Mouse (Mus musculus) stomach, postnatal 0 days (tissue): Measurements from ENCODE around the gene Yju2.

Experiments
- CTCF ChIP-seq: IDR thresholded peaks from 2 replicates; pipeline ENCODE4 v1.5.1; 2016; ENCODE audit warnings: antibody characterized with exemption, low read depth, mild to moderate bottlenecking, moderate library complexity
- EP300 ChIP-seq: optimal IDR thresholded peaks from 2 replicates; pipeline ENCODE3; 2016; ENCODE audit warnings: antibody characterized with exemption

DNA sequence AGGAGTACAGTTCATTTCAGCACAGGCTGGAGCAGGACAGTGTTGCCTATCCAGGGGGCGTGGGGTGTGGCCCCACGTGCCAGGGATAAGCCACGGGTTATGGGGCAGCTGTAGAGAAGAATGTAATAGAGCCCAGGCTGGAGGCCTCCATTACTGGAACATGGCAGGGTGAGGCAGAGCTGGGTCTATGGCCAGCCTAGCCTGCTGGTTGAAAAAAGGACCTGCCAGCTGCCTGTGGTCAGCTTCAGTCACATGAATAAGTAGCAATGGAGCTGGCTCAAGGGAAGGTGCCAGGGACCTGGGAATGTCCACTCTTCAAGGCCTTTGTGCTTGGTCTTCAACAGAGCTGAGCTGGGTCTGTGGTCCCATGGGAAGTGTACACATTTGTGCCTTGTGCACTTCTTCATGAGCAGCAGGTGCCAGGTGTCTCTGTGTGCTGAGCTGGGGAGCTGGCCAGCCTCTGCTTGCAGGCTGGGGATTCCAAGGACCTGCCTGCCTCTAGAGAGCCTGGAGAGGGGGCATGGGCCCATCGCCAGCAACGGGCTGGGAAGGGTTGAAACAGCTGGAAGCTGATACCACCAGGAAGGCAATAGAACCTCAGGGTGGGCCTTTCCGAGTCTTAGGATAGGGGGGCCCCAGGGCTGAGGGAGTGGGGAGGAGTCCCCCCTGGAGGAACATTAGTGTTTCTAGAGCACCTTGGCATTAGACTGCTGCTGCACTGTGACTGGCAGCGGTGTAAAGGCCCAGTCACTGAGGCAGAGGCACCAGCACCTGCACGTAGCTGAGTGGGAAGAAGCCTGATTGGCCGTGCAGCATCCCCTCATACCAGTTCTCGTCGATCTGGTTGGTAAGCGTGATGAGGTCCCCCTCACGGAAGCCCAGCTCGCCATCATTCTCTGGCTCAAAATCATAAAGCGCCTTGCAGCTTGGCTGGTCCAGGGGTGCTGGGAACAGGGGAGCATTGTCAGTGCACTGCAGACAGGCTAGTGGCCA lies 58.2 kb downstream of the Yju2 start:
- TF ChIP-seq CTCF (no peak), EP300 (no peak)
